Mouse (Mus musculus): ENCODE measurements around the gene Chrna4.

Gene Chrna4

DNA sequence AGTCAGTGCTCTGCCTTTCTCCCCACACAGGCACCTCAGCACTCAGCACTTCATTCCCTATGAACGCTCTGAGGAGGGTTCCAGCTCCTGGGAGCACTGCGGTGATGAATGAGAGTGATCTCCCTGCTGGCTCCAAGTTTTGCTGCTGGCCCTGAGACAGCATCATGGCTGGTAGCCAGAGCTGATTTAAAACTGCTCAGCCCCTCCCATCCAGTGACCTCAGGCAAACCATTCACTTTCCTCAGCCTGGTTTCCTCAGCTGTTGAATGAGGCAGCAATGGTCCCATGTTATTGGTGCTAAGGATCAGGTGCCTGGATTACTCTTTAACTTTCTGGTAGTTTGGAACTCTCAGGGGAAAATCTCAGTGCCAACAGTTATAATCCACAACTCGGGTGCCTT is at the start of gene Chrna4:
Chrna4 (minus strand) TSS at position 110 of the 400 bp plus-strand sequence.
- DNase-seq (ENCODE audit: low spot score): no peak

DNA sequence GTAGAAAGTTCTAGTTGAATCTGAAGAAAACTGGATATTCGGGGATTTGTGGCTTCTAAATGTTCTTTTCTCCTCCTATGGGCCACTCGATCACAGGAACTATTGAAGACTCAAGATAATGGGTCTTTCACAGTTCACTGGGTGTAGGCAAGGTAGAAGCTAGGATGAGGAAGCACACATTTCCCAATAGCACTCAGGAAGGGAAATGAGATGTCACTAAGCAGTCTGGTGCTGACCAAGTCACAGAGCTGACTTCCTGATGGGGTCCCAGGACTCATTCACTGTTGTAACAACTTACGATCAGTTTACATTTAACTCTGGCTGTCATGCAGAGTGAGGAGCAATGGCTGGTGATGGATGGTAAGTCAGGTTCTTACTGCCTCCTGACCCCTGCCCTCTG is 46.8 kb upstream of the Chrna4 start:
- DNase-seq (ENCODE audit: low spot score): no peak

DNA sequence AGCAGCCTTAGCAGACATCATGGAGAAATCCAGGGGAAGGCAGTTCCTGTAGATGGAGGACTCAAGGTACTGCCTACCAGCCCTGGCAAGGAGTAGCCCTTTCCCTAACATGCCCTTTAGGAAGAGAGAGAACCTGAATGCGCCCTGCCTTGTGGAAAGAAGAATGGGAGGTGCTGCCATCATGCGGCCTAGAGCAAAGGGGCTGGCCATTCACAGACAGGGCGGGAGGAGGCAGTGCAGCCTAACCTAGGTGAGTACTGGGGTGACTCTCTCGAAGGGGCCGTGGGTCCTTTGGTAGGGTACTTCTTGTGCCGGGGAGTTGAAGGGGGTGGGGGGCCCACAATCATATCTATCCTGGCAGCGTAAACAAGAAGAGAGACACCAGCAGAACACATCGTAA is 41.7 kb upstream of the Chrna4 start:
- no peak for DNase-seq (ENCODE audit: low spot score)

DNA sequence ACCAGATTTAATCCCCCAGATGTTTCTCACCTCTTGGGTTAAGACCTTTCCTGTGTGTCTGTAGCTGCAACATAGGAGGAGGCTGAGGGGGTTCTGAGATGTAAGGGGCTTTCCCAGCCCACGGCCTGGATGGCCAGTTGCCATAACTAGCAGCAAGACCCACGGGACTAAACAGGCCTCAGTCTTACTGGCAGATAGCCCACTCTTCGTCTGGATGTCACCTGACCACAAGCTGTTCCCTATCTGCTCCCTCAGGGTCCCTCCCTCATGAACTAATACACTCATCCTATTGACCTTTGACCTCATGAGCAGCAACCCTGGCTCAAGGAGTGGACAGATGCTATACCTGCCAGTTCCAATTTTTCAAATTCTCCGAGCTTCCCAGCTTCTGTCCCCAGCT is 40.6 kb upstream of the Chrna4 start:
- DNase-seq (ENCODE audit: low spot score): no peak

DNA sequence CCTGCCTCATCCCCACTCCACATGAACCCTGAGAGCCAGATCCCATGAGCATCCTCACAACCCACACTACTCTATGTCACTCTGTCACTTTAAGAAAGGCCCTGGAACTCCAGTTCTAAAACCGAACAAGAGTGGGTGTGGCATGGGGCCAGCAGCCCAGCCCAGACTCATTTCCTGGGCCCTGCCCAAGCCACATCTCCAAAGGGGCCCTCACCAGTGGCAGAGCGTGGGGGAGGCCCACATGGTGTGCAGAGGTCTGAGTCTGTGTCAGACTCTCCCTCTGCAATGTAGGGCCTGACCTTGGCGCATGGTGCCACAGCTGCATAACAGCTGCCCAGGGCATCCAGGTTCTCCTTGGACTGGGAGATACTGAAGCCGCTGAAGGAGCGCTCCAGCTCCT is 37.5 kb upstream of the Chrna4 start:
- no peak for DNase-seq (ENCODE audit: low spot score)

DNA sequence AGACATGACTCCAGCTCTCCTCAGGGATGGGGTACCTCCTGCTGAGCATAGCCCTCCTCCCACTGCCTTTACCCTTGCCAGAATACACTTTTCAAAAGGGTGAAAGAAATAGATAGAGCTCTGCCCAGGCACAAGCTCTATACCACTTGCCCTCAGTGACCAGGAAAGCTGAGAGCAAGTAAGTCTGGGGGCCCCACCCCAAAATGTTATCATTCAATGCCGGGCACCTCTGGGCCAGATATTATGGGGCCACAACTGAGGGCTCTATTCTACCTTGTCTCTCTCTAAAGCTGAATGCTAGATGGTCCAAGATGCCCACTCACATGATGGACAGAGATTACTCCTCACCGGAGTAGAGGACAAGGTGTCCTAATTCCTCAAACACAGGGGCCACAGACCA is 36.2 kb upstream of the Chrna4 start:
- DNase-seq (ENCODE audit: low spot score): no peak

DNA sequence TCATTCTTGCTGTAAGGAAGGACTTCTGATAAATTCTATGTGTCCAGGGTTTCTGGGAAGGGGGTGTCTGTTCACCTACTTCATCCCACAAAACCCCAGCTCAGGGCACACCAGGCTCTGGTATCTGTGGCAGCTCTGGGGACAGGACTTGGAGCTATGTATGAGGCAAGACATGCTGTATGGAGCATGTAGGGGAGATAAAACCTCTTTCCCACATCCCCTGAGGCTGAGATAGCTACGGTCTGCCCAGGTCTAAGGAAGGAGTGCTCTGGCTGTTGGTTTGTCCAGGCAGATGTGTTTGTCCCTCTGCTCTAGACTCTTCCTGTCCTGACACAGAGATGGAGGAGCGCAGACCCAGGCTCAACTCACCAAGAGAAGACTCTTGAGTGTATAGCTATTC is 35.6 kb upstream of the Chrna4 start:
- DNase-seq (ENCODE audit: low spot score): no peak

DNA sequence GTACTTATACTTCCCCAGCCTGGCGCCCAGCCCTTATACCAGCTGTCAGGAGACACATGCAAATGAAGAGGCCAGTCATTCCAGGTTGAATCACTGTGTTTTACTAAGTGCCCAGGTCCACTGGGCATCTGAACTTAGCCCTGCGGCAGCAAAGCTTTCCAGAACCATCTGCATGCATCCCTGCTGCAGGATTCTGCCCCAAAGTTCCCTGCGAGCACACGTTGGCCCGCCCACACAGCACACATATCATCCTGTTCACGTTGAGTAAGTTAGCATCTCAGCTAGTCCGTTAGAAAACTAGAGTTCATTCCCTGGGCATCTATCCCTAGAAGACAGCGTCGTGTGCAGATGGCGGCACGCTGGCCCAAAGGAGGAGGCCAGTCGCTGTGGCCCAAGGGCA is 32.2 kb upstream of the Chrna4 start:
- DNase-seq (ENCODE audit: low spot score): no peak

DNA sequence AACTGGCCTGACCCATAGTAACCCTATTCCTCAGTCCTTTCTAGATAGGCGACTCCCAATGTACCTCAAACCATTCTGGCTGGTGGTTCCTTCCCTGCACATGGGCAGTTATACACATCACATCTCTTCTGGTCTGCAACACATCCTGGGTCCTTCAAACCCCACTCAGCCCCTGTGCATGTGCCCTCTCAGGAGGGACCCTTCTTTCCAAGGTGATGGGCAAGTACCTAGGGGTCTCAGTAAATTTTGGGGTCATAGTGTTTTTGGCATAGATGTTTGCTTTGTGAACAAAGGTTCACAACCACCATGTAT is 29.0 kb upstream of the Chrna4 start:
- no peak for DNase-seq (ENCODE audit: low spot score)

DNA sequence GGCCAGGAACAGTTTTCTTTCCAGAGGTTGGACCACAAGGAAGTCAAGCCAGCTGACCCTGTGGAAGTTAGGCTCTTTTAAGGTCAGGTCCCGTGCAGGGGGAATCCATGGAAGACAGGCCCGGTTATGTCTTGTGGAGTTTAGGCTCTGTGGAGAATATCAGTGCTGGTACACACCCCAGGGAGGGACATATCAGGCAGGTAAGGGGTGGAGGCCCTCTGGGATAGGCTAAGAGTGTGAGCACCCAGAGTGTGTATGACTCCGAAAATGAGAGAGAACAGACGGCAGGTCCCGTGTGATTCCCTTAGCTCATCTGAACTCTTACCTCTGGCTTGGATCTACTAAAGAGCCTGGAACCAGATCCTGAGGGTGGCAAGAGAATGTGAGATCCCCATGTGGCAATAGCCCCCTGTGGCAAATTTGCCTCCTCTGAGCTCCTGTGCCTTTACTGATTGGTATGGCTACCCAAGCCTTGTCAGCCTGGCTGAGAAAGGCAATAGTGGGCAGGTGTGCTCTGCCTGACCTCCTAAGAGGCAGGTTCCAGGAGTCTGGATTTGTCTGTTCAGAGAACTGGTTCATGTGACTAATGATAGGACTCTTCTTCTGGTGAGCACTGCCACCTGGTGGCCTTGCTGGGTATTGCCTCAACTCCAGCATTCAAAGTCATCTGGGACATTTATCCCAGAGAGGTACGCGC is 28.5 kb upstream of the Chrna4 start:
- peak; percentile 73 for DNase-seq (ENCODE audit: low spot score)

DNA sequence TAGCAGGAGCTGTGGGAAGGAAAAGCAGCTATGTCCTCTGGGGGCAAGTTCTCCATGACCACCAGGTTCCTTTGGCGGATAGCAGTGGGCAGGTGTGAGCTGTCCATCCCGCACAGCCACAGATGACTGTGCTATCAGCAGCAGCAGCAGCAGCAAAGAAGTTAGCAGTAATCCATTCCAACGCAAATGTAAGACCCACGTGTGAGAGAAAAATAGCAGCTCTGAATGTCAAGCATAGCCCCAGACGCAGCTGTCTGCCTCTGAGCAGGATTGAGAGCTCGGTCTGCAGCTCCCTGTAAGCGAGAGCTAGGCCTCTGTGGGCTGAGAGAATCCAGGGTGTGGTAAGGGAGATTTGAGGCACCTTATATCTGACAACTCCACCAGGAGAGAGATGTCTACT is 26.8 kb upstream of the Chrna4 start:
- DNase-seq (ENCODE audit: low spot score): no peak

DNA sequence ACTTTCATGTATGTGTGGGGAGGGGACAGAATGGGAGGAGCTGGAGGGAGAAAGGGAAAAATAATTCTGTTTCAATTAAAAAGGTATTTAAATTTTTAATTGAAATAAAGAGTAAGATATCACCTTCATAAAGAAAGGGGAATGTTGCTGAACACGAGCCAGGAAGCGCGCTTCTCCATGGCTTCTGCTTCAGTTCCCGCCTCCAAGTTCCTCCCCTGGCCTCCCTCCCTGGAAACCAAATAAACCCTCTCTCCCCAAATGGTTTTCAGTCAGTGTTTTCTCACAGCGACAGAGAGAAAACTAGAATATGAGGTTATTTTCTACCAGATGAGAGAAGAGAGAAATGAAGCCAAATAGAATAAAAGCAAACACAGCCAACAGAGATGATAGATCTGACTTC is 25.2 kb upstream of the Chrna4 start:
- no peak for DNase-seq (ENCODE audit: low spot score)

DNA sequence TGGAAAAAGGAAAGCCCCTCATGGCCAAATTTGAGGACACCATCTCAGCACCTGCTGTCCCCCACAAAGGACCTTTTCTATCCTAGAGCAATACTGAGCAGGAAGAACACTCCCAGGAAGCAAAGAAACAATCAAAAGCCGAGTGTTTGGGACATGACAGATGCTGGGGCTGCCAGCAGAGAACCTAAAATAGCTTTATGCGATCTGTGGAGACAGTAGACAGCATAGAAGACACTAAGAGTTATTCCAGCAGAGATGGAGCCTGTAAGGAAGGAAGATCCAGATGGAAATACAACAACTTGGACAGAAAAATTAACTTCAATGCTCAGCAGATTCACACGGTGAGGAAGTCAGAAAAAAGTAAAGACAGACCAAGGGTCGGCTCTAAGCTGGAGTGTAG is 22.5 kb upstream of the Chrna4 start:
- DNase-seq (ENCODE audit: low spot score): no peak

DNA sequence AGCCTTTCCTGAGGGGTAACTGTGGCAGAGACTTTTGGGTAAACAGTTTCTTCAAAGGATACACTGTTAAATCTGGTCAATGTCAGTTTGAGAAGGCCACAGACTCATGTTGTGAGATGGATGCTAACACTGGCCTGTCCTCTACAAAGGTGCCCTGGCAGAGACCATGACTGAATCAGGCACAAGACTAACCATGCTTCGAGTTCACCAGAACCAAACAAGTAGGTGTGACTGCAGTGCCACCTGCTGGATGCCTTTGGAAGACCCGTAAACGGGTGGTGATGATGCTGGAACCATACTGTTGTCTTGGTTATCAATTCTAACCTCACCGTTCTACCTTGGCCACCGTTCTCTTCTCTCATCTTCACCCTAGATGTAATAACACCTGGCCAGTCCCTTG is 16.8 kb upstream of the Chrna4 start:
- peak; percentile 82 for DNase-seq (ENCODE audit: low spot score)

DNA sequence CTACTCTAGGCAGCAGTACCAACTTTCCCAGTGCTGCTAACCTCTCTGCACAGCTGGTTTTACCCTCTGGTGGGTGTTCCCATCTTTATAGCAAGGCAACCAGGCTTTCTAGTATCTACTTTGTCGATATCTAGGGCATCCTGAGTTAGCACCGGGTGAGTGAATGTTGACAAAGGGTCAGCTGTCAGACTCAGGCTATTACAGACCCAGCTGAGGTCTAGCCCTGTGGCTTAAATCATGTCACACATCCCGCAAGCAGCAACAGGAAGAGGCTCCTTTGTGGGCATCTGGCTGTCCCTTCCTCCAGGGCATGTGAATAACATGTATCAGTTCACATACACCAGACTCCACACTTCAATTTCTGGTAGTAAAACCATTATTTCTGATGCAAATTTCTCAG is 14.8 kb upstream of the Chrna4 start:
- no peak for DNase-seq (ENCODE audit: low spot score)

DNA sequence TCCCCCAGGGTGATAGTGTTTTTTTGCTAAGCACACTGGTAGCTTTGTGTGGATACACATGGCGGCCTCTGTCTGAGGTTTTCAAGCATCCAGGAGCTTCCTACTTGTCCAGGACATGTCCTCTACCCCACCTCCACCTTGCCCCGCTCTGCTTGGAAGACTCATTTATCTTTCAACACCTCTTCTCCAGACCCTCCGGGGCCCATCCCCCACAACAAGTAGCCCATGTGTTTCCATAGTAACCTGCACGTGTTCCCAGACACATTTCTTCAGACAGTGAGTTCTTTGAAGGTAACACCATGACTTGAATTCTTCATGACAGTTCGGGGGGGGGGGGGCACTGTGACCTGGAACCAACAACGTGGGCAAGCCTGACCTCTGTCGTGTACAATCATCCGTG is 14.0 kb upstream of the Chrna4 start:
- no peak for DNase-seq (ENCODE audit: low spot score)

DNA sequence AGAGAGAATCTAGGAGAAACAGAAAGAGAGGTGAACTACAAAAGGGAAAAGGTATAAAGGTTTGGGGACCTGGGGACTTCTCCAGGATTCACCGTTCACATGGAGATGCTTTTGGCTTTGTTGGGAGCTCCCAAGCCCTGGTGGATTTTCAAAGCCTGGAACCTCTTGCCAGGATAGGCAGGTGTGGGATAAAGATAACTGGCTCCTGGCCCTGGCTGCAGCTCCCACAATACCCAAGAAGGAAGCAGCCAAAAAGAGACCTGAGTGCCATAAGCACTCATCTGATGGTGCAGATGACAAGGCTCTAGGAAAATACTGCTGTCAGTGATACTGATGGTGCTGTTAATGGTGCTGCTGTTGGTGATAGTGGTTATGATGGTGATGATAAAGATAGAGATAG is 8.8 kb upstream of the Chrna4 start:
- DNase-seq (ENCODE audit: low spot score): no peak

DNA sequence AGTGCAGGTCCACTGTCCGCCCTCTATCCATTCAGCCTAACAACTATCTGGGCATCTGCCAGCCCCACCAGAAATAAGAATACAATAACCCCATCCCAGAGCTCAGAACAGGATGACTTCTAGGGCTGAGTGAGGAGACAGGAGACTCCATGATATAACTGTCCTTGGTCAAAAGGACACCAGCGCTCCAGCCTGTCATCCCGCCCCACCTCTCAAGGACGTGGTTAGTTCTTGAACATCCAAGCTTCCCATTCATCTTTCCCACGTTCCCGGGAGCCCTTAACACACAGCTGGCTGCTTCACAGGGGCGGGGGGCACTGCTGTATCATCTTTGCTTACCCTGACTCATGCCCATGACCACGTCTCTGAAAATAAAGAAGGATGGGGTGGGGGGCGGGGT is 5.6 kb upstream of the Chrna4 start:
- DNase-seq (ENCODE audit: low spot score): no peak

DNA sequence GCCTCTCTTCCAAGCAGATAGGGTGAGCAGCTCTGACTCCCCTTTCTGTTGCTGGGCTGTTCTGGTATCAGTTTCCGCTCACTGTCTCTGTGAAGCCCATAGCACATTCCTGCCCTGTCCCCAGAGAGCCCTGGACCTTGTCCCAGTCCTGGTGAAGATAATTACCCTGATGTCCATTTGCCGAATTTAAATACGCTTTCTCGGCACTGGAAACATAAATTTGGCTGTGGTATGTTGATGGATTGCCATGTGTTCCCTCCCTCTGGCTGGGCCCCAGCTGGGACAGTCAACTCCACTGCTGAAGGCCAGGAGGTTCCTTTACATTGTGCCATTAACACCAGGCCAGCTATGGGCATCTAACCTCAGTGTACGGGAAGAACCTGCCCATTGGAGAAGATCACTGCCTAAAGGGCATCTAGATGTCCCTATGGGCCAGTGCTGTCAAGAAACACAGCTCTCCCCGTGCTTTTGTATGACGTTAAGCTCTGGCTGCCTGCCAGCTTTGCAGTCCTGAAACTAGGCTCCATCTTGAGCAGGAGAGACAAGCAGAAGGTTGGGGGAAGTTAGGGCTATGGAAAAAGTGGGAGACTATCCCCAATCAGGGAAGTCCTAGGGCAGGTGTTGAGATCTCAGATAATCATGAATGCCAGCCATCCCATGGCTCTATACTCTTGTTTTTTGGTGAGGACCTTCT is 5.1 kb upstream of the Chrna4 start:
- DNase-seq (ENCODE audit: low spot score): no peak

DNA sequence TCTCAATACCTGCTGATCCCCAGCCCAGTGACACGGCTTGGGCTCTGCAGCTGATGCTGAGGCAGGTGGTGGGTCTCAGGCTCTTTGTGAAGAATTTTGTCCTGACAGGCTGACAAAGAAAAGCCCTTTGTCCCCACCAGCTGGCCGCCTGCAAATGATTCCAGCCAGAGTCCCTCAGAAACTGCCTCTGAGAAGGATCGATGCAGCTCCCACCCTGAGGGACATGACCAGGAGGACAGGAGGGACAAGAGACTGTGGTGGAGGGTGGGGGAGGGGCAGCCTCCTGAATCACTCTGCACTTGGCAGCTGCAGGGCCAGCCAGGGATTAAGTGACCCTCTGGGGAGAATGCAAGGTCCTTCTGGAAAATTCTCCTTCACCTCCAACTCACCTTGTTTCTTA is 655 bp upstream of the Chrna4 start:
- no peak for DNase-seq (ENCODE audit: low spot score)

DNA sequence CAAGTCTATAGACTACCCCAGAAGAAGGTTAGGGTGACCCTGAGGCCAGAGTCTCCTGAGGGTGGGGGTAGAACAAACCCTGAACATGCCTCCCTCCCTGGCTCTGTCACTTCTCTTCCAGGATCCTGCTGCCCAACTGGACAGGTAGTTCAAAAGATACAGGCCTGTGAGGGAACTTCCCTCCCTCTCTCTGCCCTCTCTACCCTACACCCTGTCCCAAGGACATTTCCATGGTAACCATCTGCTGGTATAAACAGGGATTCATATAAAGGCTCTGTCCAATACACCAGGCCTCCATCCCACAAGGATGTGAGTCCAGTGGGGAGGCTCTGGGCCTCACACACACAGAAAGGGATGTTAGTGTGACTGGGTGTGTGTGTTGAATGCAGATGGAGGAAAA is 970 bp downstream of the Chrna4 start:
- DNase-seq (ENCODE audit: low spot score): no peak

DNA sequence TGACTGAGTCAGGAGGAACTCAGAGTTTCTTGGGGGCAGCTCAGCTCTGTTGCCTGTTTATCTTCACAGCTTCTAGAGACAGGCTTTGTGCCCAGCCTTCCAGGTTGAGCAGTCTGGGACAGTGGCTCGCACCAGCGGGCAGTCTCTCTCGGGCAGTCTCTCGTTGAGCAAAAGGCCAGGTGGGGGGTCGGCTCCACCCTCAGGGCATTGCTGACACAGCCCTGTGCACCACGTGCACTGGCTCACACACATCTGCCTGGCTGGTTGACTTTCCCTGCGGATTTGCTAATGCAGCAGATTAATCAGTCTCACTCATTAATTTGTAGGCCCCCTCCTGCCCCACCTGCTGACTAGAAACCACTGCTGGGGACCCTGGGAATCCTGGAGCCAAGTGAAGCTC is 1.4 kb downstream of the Chrna4 start:
- no peak for DNase-seq (ENCODE audit: low spot score)

DNA sequence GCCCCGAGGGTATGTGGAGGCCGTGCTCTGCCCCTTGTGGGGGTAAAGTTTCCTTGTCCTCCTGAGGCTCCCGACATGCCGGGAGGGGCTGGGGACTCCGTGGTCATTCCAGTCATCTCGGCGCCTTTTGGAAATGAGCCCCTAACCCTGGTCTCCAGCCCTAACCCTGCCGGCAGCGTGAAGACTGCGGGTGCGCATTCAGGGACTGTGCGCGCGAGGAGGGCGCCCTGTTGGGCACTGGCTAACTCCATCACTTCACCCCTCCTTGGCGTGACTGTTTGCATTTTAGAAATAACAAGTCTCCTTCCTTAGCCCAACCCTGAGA is 4.0 kb downstream of the Chrna4 start:
- DNase-seq (ENCODE audit: low spot score): no peak

DNA sequence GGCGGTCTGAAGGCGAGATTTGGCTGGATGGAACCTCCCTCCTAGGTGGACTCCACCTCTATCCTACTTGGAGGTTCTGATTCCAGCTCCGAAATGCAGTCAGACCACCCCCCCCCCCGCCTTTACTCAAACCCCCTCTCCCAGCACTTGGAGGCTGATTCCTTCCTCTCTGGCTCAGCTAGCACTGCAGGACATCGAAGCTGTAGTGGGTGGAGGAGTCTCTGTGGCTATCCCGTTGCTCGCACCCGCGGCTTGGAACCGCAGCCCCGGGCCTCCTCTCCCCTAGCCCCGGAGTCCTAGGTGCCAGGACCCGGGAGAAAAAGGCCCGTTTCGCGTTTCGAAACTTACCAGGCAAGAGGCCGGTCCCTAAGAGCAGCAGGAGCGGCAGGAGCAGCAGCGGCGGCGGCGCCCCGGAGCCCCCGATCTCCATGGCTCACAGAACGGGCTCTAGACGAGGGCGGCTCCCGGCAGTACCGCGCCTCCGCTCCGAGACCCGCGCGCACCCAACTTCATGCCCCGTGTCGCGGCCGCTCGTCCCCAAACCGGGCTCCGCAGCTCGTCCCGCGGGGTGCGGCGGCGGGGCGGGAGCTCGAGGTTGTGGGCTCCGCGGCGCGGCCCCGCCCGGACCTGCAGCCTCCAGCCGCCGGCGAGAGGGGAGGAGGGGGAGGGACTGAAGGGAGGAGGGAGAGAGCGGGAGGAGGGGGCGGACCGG is 4.5 kb downstream of the Chrna4 start:
- DNase-seq (ENCODE audit: low spot score): no peak
